Mouse (Mus musculus): Measurements from ENCODE around the gene Ids.
"Not testable (repeated sequence)": the region's sequence is repeated elsewhere in the genome, so short reads cannot be mapped to it uniquely, and the experiment has no call there.

Ids gene

DNA sequence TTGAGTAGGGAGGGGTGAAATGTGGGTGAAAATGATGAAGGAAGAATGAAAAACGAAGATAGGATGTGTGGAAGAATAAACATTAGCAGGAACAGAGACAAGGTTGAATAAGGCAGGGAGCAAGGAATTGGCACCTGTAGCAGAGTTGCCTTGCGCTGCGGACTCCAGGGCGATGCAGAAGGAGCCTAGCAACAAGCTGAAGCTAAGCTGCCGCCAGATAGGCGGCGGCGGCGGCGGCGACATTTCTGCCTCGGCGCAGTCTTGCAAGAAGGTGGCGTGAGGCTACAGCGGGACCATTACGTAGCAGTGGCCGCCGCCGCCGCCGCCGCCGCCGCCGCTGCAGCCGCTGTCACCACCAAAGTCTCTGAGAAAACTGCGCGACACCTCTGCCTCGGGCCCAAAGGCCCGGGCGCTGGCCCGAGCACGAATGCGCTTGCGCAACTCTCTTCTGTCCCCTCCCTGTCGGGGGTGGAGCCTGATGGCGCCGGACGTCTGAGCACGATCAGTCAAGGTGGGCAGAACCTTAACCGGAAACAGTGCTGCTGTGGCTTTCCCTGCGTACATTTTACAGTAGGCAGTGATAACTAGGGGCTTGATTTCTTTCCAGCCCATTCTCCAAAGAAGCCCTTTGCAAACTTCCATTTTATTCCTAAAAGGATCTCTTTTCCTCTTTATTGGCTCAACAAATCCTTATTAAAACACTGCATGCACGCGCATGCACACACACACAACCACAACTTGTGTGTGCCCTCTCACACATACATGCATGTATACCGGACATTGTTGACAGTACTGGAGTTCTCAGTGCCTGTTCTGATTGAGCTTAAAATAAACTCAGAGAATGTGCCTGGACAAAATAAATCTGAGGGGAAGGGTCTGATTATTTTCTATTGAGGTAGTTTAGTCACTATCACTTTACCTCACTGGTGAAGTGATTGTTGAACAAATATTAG is at the start of gene Ids:
TSS of gene Ids (minus strand) at position 424 of the 953 bp plus-strand sequence.
- peak; percentile 86 for DNase-seq

DNA sequence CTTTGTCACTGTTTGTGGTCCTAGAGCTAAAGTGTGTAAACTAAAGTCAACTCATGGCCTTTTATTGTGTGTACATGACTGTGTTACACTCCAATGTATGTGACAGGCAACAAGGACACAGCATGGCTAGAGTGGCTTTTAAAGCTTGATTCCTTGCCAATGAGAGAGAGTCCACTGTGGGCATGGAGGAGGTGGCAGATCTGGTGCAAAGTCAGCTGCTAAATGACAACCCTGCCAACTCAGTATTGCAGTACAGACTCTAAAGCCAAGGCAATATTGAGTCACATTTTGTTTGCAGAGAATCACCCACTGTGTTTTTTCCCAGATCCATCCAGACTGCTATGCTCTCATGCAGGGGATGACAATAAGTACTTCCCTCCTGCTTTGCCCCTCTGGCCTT is 27.8 kb upstream of the Ids start:
- DNase-seq: not testable (repeated sequence)

DNA sequence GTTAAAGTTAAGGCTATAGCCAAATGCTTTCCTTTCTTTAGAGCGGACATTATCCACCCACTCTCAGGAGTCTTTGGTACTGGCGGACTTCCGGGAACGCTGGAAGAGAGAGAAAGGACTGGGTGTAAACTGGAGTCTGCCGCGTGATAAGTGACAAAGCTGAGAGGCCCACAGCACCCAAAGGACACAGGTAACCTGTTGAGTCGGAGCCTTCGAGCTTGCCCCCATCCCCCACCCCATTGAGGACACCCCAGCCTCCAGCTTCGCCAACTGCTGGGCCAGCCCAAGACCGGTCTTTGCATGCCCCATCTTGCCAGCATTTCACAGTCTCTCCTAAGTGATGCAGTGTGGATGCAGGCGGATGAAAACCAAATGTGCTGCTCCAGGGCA is 21.1 kb upstream of the Ids start:
- DNase-seq: peak; percentile 46

DNA sequence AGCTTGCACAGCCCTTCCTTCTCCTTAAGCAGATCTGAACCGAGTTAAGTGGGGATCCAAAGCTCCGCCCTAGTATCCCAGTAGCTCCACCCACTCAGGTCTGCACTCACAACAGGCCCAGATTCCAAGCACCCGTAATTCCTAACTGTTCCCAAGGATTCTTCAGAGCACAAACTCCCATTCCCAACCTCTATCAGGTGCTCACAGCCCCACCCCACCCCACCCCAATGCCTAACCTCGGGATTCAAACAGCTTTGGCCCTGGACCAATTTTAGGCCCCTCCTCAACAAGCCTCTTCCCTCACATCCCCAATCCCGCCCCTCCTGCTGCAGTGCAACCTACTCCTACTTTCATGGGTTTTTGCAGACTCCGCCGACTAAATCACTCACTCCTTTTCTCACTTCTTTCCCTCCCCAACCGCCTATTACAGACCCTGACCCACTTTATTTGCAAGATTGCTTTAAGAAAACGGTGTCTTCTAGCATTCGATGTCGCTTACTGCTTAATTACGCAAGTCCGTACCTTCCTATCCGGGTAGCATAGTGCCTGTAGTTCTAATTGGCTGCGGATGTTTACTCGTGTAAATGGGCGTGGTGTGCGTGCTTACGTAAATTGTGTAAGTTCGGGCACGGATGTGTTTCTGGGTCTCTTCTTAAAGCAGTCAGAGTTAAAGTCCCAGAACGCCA is 20.5 kb upstream of the Ids start, which contains the start of gene 1110012L19Rik:
TSS of gene 1110012L19Rik (plus strand) at position 602 of the 686 bp plus-strand sequence.
- peak; percentile 70 for DNase-seq

DNA sequence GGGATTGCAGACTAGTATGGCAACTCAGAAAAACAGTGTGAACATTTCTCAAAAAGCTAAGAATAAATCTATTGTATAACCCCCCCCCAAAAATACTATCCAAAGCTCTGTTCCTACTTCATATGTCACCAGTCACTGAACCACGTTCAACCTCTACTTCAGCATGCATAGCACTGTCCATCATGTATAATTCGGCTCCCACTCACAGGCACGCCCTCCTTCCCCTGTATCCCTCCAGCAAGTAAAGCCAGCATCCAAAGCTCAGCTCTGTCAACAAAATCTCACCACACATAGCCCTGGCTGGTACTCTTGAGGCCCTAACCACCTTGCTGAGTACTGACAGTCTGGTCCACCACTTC is 20.0 kb upstream of the Ids start:
- DNase-seq: no peak

DNA sequence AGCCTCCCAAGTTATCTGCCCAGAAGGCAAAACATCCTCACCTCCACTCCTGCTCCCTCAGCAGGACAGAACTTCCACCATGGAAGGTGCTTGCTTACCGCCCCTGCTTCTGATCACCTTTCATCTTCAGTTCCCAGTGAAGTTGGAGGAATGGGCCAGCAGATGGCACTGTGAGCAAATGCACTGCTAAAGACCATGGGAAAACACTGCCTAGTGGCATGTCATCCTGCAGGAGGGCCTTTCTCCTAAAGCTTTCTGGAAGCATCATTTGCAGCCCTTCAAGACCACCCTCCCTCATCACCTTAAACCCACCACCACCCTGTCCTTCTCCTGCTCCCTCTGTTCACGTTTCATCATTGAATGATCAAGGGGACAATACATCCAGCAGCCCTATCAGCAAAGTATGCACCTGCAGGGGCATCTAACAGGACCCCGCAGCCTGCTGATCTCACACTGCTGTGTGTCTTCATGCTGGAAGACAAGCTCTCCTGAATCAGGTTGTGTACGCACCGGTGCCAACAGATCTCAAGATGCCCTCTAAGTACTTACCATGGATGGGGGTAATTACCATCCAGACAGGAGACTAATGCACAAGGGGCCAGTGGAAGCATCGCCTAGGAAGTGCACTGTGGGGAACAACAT is 9.7 kb upstream of the Ids start:
- DNase-seq: not testable (repeated sequence)

DNA sequence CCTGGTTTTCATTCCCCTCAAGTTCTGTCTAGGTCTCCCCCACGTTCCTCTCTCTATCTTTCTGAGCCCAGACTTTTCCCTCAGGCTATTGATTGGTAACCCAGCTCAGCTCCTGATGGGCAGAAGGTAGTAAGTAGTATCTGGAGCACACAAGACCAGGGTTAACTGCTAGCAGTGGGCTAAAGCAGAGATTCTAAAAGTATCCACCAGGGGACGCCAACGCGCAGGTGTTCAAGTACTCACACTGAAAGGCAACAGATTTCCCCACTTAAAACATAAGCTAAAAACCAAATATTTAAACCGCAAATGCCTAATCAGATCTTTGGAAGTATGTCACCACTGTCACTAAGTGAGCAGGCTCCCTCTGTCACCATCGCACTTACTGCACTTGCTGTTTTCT is 4.9 kb upstream of the Ids start:
- DNase-seq: not testable (repeated sequence)

DNA sequence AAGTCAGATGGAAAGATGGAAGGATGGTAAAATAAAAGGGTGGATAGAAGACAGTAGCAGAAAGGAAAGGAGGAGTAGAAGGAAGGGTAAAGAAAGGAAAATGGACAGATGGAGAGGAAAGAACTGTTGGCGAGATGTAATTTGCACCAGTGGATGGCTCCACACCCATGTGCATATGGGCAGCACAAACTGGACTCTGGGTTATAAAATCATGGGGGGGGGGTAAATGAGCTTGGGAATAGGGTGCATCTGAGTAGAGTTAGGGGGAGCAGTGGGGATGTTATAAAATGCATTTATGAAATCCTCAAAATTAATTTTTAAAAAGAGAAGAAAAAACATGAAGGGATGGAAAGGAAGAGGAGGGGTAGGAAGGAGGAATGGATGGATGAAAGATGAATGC is 682 bp downstream of the Ids start:
- DNase-seq: no peak

DNA sequence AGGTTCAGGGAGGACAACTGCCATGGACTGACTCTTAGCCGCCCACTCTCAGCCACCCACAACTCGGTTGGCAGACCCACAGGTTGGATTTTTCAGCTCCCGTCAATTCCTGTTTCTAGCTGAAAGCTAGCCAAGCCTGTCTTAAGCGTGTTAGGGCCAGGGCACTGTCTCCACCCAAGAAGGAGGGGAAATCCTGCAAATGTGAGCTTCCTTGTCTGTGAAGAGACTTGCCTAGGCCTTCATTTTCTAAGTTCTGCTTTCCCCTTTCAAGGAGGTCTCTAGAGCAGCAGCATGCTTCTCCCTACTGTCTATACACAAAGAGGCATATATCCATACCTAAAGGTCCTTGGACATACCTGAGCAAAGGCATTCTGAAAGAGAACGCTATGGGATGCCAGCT is 1.4 kb downstream of the Ids start:
- DNase-seq: no peak

DNA sequence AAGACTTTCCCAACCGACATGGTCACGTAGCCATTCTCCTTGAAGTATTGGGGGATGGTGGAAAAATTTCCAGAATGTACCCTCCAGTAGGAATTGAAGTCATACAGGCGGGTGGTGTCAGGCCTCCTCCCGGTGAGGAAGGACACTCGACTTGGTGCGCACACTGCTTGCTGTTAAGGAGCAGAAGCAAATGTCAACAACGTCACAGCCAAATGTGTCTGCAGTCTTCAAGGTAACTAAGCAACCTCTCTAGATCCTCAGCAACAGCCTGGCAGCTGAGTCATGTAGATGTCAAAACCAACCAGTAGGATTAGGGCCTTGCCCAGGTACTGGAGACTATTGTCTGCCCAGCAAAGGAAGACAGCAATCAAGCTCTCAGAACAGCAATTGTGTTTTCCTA is 1.9 kb downstream of the Ids start:
- no peak for DNase-seq

DNA sequence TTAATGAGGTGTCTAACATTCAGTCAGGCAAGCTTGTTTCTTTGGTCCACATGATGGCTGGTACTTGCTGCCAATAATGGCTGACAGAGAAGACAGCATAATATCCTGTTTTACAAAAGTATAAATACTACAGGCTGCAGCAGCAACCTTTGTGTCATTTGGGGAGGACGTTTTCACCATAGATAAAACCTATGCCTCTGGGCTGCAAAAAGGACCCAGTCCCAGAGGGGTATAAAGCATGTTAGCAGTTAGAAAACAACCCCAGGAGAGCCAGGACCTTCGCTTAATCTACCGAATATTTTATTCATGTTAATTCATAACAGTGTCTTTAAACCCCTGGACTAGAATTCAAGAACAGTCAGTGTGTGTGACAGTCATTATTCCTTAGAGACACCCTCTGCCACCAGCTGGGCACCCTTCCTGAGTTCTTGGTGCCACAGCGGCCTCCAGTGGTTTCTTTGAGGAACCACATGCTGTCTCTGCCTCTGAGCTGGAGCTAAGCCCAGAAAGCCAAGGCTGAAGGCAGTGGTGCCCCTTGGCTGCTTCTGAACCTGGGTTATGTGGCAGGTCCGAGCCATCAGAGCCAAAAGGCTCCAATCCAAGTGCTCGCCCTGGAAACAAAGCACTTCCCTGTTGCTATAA is 34.6 kb downstream of the Ids start:
- peak; percentile 46 for DNase-seq

DNA sequence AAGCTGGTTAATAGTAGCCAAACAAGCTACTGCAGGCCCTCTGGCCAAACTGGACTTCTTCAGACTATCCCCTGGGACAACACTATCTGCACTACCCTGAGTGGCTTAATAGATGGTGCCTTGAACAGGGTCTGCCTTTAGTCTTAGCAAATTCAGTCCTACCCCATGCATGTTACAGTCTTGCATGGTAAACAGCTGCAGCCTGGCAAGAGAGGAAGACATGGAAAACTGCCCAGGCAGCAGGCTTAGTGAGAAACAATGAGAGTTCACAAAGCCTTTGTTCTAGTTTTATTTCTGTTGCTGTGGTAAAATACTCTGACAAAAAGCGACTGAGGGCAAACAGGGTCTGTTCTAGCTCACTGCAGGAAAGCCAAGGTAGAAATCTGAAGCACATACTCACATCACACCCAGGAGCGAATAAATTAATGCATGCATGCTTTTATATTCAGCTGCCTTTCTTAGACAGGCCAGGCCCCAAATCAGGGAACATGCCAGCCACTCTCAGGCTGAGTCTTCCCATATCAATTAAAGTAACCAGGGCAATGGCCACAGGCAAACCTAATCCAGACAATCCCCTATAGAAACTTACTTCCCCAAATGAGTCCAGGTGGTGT is 36.2 kb downstream of the Ids start:
- DNase-seq: no peak

DNA sequence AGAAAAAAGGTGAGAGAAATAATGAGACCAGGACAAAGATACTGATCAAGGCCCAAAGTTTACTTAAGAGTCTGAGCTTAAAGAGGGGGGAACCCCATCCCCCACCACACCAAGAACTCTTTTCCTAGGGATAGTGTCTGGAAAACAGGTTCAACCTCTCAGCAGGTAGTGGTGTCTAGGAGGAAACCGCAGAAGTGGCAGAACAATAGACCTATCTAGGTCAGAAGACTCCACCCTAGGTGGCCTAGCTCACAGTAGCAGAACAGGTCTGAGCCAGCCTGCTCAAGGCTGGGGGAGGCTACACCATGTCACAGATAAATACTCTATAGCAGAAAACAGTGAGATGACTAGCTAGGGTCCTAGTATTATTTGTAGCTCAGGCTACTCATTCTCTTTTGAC is 37.2 kb downstream of the Ids start:
- DNase-seq: no peak

DNA sequence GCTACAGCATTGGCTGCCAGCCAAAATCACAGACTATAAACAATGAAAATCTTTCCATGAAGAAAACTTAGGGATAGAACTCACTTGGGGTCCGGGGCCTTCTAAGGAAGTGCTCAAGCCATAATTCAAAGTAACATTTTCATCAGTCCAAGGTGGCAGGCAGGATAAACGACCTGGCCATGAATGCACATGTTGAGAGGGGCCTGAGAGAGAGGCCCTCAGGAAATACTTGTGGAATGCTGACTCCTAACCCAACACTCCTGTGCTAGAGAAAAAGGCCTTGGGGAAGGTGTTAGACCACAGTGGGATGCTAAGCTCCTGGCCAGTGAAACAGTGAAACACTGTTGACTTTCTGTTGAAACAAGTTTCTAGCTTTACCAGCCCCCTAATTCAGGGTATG is 45.6 kb downstream of the Ids start:
- DNase-seq: no peak

DNA sequence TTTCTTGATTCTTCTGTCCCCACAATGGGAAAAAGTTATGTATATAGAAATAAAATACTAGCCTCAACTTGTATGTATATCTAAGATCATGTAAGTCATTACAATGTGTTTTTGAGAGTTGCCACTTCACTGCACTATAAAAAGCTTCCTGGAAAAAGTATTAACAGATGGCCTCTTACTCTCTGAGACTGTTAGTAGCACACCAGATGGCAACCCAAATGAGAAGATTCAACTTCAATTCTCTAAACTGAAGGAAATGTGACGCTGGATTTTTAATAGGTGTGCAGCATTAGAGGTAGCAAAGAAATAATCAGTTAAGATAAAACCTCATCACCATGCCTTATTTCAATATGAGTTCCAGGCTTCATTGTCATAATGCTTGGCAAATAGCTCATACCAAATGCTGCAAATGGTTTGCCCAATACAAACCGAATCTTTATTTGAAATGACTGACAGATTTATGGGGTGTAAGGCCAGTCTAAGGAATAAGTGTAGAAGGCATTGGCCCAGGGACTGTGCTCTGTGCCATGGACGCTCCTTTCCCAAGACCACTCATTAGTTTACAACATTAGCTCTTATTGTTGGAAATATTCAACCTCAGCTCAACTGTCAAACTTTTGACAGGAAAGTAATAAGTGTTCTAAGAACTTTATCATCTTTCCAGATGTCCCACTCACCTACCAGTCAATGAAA is 49.8 kb downstream of the Ids start:
- DNase-seq: no peak

Measured in thymus, postnatal 4 days (tissue).